Mouse (Mus musculus): ENCODE measurements at regions not wholly inside any gene's neighbourhood (a gene's known extent, or its start where the extent isn't known, plus 50 kb on each side); places are given as distances from the start of the nearest gene placed in this dataset.

DNA sequence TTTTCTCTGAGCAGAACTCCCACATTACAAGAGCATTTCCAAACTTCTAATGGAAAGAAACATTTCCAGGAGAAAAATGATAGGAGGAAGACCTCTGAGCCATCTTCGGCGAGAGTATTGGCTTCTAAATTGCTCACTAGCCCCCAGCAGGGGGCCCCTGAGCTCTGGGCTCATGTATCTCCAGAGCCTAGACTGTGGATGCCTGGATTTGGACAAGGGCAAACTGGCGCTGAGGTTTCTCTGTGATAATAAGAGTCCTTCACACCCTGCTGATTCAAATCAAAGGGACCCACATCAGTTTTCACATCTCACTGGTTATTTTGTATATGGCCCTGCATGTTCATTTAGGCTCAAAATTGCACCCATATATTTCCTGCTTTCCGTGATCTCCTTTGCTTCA lies 119.3 kb upstream of the Kif2a start:
- TF ChIP-seq CTCF (IDR thresholded peaks at IDR 0.05; ENCODE audit: borderline replicate concordance, insufficient read depth, low read depth, low read length), result no peak
- TF ChIP-seq POLR2A (IDR thresholded peaks at IDR 0.05; ENCODE audit: borderline replicate concordance, insufficient read depth, low read length), result no peak

Data from cerebellum, adult 2 months (tissue).